Mouse (Mus musculus) liver, embryonic 15.5 days (tissue): ENCODE measurements around the gene Mgat5. TPM values are rescaled to one million over a fixed set of nuclear protein-coding genes. Genes with fewer than 3 reads are reported as not detected.
A peak's percentile ranks its signal among the peaks of the same experiment; 100 is the strongest.

Experiments
- ATAC-seq: fragments of 200-750 bp; cut with Nextera tagmentation; 2 replicates; pipeline ENCODE4 v1.8.0; 2017; ENCODE audit warnings: moderate number of reproducible peaks, mild to moderate bottlenecking, moderate library complexity; ENCODE audit not compliant: insufficient read depth
- H3K27ac ChIP-seq: fragments of 300-500 bp; sonication (generic); replicated peaks from 2 replicates; pipeline ENCODE4 v1.5.1; 2015; ENCODE audit warnings: mild to moderate bottlenecking, inconsistent platforms
- H3K27me3 ChIP-seq: fragments of 300-500 bp; sonication (generic); 2 replicates; pipeline ENCODE4 v1.6.1; 2015; ENCODE audit warnings: mild to moderate bottlenecking, inconsistent platforms
- H3K36me3 ChIP-seq: fragments of 300-500 bp; sonication (generic); replicated peaks from 2 replicates; pipeline ENCODE4 v1.6.1; 2015; ENCODE audit warnings: moderate library complexity, mild to moderate bottlenecking, inconsistent platforms
- H3K4me1 ChIP-seq: fragments of 300-500 bp; sonication (generic); replicated peaks from 2 replicates; pipeline ENCODE4 v1.6.1; 2015; ENCODE audit warnings: inconsistent platforms
- H3K4me2 ChIP-seq: fragments of 300-500 bp; sonication (generic); 2 replicates; pipeline ENCODE4 v1.6.1; 2015; ENCODE audit warnings: moderate library complexity, mild to moderate bottlenecking, inconsistent platforms
- H3K4me3 ChIP-seq: fragments of 300-500 bp; sonication (generic); replicated peaks from 2 replicates; pipeline ENCODE4 v1.5.1; 2015; ENCODE audit warnings: mild to moderate bottlenecking, inconsistent platforms
- H3K9ac ChIP-seq: fragments of 300-500 bp; sonication (generic); 2 replicates; pipeline ENCODE4 v1.6.1; 2015; ENCODE audit warnings: moderate library complexity, mild to moderate bottlenecking, inconsistent platforms
- H3K9me3 ChIP-seq: fragments of 300-500 bp; sonication (generic); replicated peaks from 2 replicates; pipeline ENCODE4 v1.6.1; 2016; ENCODE audit warnings: inconsistent platforms
- WGBS: fragments of 180-500 bp; shearing (Covaris S2); methylation state at CpG from one replicate; pipeline ENCODE4 v1.1.7; 2015; ENCODE audit warnings: mixed read lengths; ENCODE audit not compliant: insufficient replicate concordance; 5-methylcytosine and 5-hydroxymethylcytosine counted together
- polyA plus RNA-seq: library from polyadenylated mRNA; unstranded; fragments of >200 nt; fragmentation: Nextera tagmentation; extraction: Ambion mirVana; gene quantifications from 2 replicates; pipeline ENCODE4 v1.2.1, GENCODE M21; 2015

Gene Mgat5
- 0.62 and 0.68 TPM in 2 replicates for polyA plus RNA-seq

DNA sequence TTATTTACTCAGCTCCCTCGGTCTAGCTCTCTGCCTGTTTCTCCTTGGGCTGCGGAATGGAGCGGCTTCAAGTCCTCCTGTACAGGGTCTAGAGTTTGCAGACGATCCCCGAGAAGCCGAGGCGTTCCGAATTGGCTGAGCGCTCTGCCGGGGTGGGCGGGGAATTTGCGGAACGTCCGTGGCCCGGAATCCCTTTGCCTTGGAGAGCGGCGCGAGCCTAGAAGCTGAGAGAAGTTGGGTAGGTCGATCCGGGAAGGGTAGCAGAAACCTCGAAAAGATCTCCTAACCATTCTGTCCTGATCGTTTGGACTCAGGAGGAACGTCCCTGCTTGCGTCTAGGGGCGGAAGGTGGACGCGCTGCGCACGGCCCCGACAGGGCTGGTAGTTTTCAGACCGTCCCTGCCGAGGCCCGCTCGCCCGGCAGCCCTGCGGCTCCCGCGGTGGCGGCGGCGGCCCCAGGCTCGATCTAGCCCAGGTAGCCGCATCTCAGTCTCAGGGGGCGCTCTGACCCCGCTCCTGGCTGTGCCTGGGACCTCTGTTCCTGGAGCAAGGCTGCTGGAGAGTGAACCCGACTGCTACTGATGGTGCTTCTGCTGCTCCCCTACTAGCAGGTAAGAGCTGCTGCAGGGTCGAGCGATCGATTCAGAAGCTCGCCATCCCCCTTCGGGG is at the start of gene Mgat5:
Mgat5 (plus strand) TSS at position 199 of the 669 bp plus-strand sequence.
- H3K4me3 ChIP-seq = peak within 1 kb of the TSS; percentile 69
- peak within 1 kb of the TSS; percentile 68 for H3K27ac ChIP-seq
- H3K4me2 ChIP-seq = peak within 1 kb of the TSS; percentile 87
- no peaks in the 10 kb centered on the region for H3K9me3 ChIP-seq
- H3K4me1 ChIP-seq = peaks cover 23% of the 10 kb centered on the region
- ATAC-seq = peak; percentile 87
- WGBS = under 1% methylated on average over 51 of the region's 51 CpGs
- H3K36me3 ChIP-seq = no peaks in the 10 kb centered on the region
- H3K27me3 ChIP-seq = peaks cover 6% of the 10 kb centered on the region; the same call in 1 of the 2 replicates
- peak within 1 kb of the TSS; percentile 67 for H3K9ac ChIP-seq

DNA sequence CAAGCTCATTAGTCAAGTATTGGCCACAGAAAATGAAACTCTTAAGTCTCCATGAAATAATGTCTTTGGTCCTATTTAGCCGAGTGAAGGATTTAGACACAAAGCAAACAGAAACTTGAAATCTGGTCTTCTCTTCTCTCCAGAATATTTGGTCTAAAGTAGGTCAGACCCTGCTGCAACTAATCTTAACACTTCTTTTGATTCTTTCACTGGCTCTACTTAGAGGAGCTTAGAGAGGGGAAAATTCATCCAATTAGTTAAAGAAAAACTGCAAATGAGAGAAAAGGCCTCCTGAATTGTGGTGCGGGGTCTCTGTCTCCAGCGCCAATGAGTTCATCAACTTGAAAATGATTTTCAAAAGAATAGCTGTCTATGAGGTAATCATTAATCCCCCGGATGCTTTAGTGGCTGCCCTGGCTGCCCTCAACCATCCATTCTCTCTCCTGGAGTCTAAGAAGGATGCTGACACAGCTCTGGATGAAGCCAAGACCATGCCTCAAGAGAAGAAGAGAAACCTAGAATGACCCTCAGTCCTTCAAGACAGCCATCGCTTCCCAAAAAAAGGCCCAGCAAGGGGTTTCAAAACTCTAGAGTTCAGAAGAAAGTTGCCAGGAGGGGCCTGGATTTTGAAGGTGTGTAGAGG is 44.6 kb upstream of the Mgat5 start:
- Histone ChIP-seq H3K9ac (no peak overlapping the region), H3K27me3 (no peaks in the 10 kb centered on the region)
- WGBS = 69% methylated on average over 5 of the region's 5 CpGs

DNA sequence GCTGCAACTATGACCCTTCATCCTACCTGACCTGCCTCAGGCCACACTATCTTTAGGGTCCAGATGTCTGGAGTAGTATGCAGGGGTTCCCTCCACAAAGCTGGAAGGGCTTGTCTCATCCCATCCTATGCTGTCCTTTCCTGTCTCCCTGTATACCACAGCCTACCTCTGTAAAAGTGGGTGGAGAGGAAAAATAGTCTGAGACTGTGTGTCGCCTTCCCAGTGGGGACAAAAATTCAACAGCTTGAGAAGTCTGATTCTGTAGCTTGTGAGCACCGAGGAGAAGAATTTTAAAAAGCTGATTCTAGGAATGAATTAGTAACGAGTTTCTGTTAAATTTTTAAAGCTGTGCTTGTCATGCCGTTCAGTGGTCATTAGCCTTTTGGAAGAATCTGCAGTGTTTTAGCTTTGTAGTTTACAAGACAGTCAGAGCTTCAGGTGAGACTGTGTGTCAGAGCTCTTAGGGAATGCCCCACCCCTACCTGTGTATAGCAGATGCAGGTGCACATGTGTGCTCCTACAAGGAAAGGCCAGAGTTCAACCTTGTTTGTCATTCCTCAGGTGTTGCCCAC is 40.1 kb upstream of the Mgat5 start:
- Histone ChIP-seq H3K9ac (no peak overlapping the region), H3K27me3 (no peaks in the 10 kb centered on the region), H3K4me1 (no peaks in the 10 kb centered on the region), H3K4me3 (no peak overlapping the region), H3K36me3 (no peaks in the 10 kb centered on the region), H3K9me3 (no peaks in the 10 kb centered on the region), H3K4me2 (no peak overlapping the region), H3K27ac (no peak overlapping the region)
- ATAC-seq = no peak
- WGBS = 59% methylated on average over 4 of the region's 4 CpGs

More for the DNA sequence above, 44.6 kb upstream of the Mgat5 start:
- Histone ChIP-seq H3K4me1 (no peaks in the 10 kb centered on the region), H3K9me3 (no peaks in the 10 kb centered on the region), H3K36me3 (no peaks in the 10 kb centered on the region), H3K27ac (no peak overlapping the region), H3K4me3 (no peak overlapping the region), H3K4me2 (no peak overlapping the region)
- no peak for ATAC-seq

DNA sequence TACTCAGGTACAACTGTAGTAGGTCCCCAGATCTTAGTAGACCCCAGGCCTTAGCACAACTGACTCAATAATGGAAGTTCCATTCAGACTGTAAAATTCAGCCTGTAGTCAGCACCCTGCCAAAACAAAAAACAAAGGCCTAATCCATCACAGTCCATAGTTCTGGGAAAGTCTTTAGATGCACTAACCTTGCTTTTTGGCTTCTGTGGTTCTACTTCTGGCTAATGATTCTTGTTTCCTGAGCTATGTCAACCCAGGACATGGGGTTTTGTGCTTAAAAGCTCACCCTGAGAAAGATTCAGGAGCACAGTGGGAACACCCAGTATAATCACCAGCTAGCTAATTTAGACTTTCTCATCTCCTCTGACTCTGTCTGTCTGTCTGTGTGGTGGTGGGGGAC is 38.3 kb upstream of the Mgat5 start:
- no peak overlapping the region for H3K9ac ChIP-seq
- H3K27me3 ChIP-seq = no peaks in the 10 kb centered on the region
- no peaks in the 10 kb centered on the region for H3K4me1 ChIP-seq
- ATAC-seq = no peak
- H3K36me3 ChIP-seq = no peaks in the 10 kb centered on the region
- no peak overlapping the region for H3K4me2 ChIP-seq
- no peaks in the 10 kb centered on the region for H3K9me3 ChIP-seq
- H3K27ac ChIP-seq = no peak overlapping the region
- no peak overlapping the region for H3K4me3 ChIP-seq

DNA sequence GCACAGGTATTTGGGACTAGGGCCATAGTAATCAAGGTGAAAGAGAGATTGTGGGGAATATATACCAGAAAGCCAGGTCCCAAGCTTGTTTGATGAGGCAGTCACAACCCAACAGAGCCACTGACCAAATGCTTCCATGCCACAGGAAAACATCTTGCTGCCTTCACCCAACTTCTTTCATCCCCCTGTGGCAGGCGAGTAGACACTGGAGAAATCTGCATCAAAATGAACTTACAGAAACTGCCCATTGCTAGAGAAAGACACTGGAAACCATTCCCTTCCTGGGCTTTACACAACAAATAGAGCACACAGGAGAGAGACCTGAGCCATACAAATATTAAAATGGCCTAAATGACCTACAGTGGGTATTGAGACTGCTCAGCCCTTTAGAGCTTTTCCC is 37.2 kb upstream of the Mgat5 start:
- WGBS = 51% methylated on average over 1 of the region's 1 CpGs
- Histone ChIP-seq H3K9ac (no peak overlapping the region), H3K27me3 (no peaks in the 10 kb centered on the region), H3K27ac (no peak overlapping the region), H3K4me2 (no peak overlapping the region), H3K4me3 (no peak overlapping the region), H3K9me3 (no peaks in the 10 kb centered on the region), H3K36me3 (no peaks in the 10 kb centered on the region), H3K4me1 (no peaks in the 10 kb centered on the region)
- ATAC-seq = no peak

DNA sequence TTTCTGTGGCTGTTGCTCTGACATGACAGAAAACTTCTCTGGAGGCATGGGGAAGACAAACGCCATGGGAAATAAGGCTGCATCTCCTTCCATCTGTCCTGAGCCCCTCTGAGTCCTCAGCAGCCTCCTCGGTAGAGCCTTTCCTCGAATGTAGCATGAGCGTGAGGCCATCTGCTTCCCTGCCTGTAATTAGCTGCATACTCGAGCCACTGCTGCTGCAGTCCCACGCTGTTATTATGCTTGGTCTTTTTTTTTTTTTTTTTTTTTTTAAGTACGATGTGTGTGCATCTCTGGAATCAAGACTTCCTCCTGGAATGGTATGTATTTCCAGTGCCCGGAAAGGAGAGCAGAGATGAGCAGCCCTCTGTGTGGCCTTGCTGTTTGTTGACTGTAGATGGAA is 36.6 kb upstream of the Mgat5 start:
- WGBS = 53% methylated on average over 8 of the region's 8 CpGs

DNA sequence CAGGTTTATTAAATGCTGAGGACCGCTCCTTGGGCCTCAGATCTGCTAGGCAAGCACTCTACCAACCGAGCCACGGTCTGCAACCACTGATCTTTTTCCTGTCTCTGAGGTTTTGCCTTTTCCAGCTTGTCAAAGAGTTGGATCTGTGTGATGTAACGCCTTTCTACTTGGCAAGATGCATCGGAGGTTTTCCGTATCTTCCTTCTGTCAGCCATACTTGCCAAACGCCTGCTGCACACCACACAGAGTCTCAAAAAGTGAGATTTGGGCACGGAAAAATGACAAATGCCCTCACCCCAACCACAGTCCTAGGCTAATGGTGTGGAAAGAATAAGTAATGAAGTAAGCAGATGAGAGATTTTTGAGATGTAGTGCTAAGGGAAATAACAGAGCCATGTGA is 35.3 kb upstream of the Mgat5 start:
- Histone ChIP-seq H3K9me3 (no peaks in the 10 kb centered on the region), H3K4me2 (no peak overlapping the region), H3K27ac (no peak overlapping the region), H3K27me3 (no peaks in the 10 kb centered on the region), H3K9ac (no peak overlapping the region), H3K36me3 (no peaks in the 10 kb centered on the region), H3K4me1 (no peaks in the 10 kb centered on the region), H3K4me3 (no peak overlapping the region)
- 69% methylated on average over 8 of the region's 8 CpGs for WGBS
- ATAC-seq = no peak

More for the DNA sequence above, 36.6 kb upstream of the Mgat5 start:
- Histone ChIP-seq H3K9me3 (no peaks in the 10 kb centered on the region), H3K27ac (no peak overlapping the region), H3K4me3 (no peak overlapping the region), H3K4me1 (no peaks in the 10 kb centered on the region), H3K9ac (no peak overlapping the region), H3K4me2 (no peak overlapping the region), H3K27me3 (no peaks in the 10 kb centered on the region), H3K36me3 (no peaks in the 10 kb centered on the region)
- ATAC-seq = no peak

DNA sequence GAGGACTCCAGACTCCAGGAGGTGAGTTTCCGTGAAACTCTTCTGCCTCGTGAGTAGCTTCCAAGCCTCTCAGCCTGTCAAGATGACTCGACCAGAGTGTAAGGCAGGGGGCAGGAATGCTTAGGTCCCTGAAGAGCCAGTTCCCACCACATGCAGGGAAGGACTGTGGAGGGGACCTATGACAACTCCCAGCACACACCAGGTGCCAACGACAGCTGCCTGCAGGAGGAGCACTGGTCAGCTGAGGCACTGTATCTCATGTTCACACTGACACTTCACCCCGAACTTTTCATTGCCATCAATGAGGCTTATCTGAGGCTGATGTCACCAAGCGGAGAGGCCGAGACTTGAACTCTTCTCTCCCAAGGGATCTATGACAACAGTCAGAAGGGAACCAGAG is 33.5 kb upstream of the Mgat5 start:
- ATAC-seq = no peak
- no peak overlapping the region for H3K4me3 ChIP-seq
- H3K4me1 ChIP-seq = no peaks in the 10 kb centered on the region
- H3K27ac ChIP-seq = no peak overlapping the region
- H3K36me3 ChIP-seq = no peaks in the 10 kb centered on the region
- 60% methylated on average over 7 of the region's 7 CpGs for WGBS
- no peaks in the 10 kb centered on the region for H3K9me3 ChIP-seq
- no peak overlapping the region for H3K4me2 ChIP-seq
- no peak overlapping the region for H3K9ac ChIP-seq
- H3K27me3 ChIP-seq = no peaks in the 10 kb centered on the region

DNA sequence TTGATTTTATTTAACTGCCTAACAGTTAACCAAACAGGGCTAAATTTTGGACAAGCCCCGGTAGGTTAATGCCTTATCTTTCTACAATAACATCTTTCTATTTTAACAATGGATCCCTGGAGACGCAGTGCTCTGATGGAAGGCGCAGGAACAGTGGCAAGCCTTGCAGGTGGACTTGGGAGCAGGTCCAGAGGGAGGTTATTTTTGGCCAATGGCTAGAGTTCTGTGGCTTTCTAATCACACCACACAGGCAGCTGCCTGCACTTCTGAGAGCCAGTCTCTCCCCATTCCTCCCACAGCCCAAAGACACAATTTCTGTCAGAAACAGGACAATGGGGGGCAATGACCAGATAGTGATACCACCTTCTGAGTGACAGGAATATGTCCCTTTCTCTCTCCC is 31.4 kb upstream of the Mgat5 start:
- Histone ChIP-seq H3K27ac (no peak overlapping the region), H3K9me3 (no peaks in the 10 kb centered on the region), H3K4me2 (no peak overlapping the region), H3K4me3 (no peak overlapping the region), H3K4me1 (no peaks in the 10 kb centered on the region), H3K27me3 (no peaks in the 10 kb centered on the region), H3K36me3 (no peaks in the 10 kb centered on the region), H3K9ac (no peak overlapping the region)
- ATAC-seq = no peak
- 65% methylated on average over 3 of the region's 3 CpGs for WGBS

DNA sequence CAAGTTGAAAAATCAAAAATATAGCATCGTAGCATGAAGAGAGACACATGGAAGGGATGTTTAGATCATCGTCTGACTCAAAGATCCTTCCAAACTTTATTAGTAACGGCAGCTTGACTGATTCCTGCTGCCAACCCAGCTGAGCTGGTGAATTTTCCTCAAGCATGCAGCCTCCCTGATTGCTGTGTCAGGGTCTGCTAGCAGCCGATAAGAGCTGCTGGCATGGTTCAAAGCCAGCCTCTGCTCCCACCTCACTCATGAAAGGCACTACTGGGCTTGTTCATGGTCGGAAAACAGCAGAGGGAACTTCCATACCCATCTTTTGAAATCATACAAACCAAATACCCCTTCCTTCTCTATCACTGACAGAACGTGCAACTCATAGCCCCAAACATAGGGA is 12.4 kb upstream of the Mgat5 start:
- ATAC-seq = no peak
- no peak overlapping the region for H3K9ac ChIP-seq
- H3K4me2 ChIP-seq = no peak overlapping the region
- no peaks in the 10 kb centered on the region for H3K9me3 ChIP-seq
- H3K27ac ChIP-seq = no peak overlapping the region
- H3K4me1 ChIP-seq = no peaks in the 10 kb centered on the region
- 60% methylated on average over 6 of the region's 6 CpGs for WGBS
- no peaks in the 10 kb centered on the region for H3K36me3 ChIP-seq
- no peaks in the 10 kb centered on the region for H3K27me3 ChIP-seq
- no peak overlapping the region for H3K4me3 ChIP-seq

DNA sequence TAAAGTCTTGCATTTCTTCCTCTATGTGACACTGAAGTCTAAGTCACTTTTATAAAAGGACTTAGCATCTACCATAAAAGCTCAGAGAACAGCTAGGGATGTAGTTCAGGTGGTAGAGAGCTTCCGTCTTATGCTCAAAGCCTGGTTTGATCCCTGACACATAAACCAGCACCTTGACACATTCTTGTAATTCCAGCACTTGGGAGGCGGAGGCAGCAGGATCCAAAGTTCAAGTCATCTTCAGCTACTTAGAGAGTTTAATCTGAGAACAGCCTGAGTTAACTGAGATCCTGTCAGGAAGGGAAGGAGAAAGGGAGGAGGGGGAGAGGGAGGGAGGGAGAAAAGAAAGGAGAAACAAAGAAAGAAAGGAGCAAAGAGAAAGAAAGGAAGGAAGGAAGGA is 5.6 kb upstream of the Mgat5 start:
- H3K4me2 ChIP-seq = no peak overlapping the region
- no peak for ATAC-seq
- 0 out of 2 replicates have a peak, but pooled peaks cover 5% of the 10 kb centered on the region for H3K4me1 ChIP-seq
- no peak overlapping the region for H3K27ac ChIP-seq
- no peaks in the 10 kb centered on the region for H3K36me3 ChIP-seq
- no peak overlapping the region for H3K4me3 ChIP-seq
- 64% methylated on average over 2 of the region's 2 CpGs for WGBS
- H3K9ac ChIP-seq = no peak overlapping the region
- no peaks in the 10 kb centered on the region for H3K27me3 ChIP-seq
- no peaks in the 10 kb centered on the region for H3K9me3 ChIP-seq
